In the genomic region with DNA sequence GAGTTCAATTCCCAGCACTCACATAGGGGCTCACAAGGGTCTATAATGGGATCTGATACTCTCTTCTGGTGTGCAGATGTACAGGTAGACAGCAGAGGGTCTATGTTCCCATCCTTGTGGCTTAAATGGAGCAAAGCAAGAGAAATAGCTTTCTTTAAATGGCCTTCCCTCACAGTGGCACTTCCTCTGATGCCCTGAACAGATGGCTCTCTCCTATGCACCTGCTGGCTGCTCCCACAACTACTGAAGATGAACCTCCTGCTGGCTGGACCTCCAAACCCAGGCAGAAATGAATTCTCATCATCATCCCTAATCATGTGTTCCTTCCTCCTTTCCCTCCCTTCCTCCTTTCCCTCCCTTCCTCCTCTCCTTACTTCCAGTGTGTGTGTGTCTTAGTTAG, we compare ENCODE assay signal across 13 mouse cellular contexts.
"Had no signal": no experiment of that assay in that cellular context is flagged by ENCODE, and none has a peak within 500 bp of the region (broad histone marks: within the 10 kb centered on the region; RNA-seq: fewer than 3 reads in every experiment).

No protein-coding gene starts in this region.

- ATAC-seq: midbrain, embryonic 16.5 days had no signal

- H3K9me3 ChIP-seq: limb, embryonic 13.5 days; midbrain, embryonic 12.5 days; neural tube, embryonic 13.5 days; stomach, embryonic 15.5 days had no signal

- H3K27ac ChIP-seq: kidney, postnatal 0 days; limb, embryonic 13.5 days; liver, embryonic 14.5 days; midbrain, embryonic 12.5 days; neural tube, embryonic 13.5 days; stomach, embryonic 15.5 days had no signal

- H3K4me2 ChIP-seq: limb, embryonic 13.5 days; midbrain, embryonic 12.5 days; neural tube, embryonic 13.5 days; stomach, embryonic 15.5 days had no signal

- H3K36me3 ChIP-seq: limb, embryonic 13.5 days; midbrain, embryonic 12.5 days; neural tube, embryonic 13.5 days; stomach, embryonic 15.5 days had no signal

- H3K4me3 ChIP-seq: limb, embryonic 13.5 days; midbrain, embryonic 12.5 days; neural tube, embryonic 13.5 days; stomach, embryonic 15.5 days had no signal

- H3K9ac ChIP-seq: limb, embryonic 13.5 days; liver, embryonic 14.5 days; midbrain, embryonic 12.5 days; neural tube, embryonic 13.5 days; stomach, embryonic 15.5 days had no signal

- H3K27me3 ChIP-seq: limb, embryonic 13.5 days; midbrain, embryonic 12.5 days; neural tube, embryonic 13.5 days; stomach, embryonic 15.5 days had no signal

- DNase-seq: kidney, postnatal 36 days; layer of hippocampus, adult 9-11 months; lung, adult 18-20 months; right cerebral cortex, postnatal 14 days; thymus, adult 2 months; thymus, postnatal 25 days had no signal
